Mouse (Mus musculus): ENCODE measurements at regions not wholly inside any gene's neighbourhood (a gene's known extent, or its start where the extent isn't known, plus 50 kb on each side); places are given as distances from the start of the nearest gene placed in this dataset.

- no peak overlapping the region for H3K4me3 ChIP-seq
- no peak overlapping the region for H3K27ac ChIP-seq
- TF ChIP-seq CTCF (conservative IDR thresholded peaks at IDR 0.05) = no peak
- DNase-seq (ENCODE audit: low spot score in 2 of 2) = no peak
Observed at GRCm38 (mm10) chr10:44724575-44724974, 196.3 kb upstream of the Prdm1 start.

GRCm38 (mm10) chr10:44723845-44724244, 195.5 kb upstream of the Prdm1 start:
- no peak for DNase-seq (ENCODE audit: low spot score in 2 of 2)
- no peak for TF ChIP-seq CTCF (conservative IDR thresholded peaks at IDR 0.05)
- Histone ChIP-seq H3K4me3 (no peak overlapping the region), H3K27ac (no peak overlapping the region)

GRCm38 (mm10) chr10:44723321-44723720, 195.0 kb upstream of the Prdm1 start:
- Histone ChIP-seq H3K4me3 (no peak overlapping the region), H3K27ac (no peak overlapping the region)
- no peak for TF ChIP-seq CTCF (conservative IDR thresholded peaks at IDR 0.05)
- DNase-seq (ENCODE audit: low spot score in 2 of 2) = no peak

- TF ChIP-seq CTCF (conservative IDR thresholded peaks at IDR 0.05) = no peak
- DNase-seq (ENCODE audit: low spot score in 2 of 2) = no peak
- Histone ChIP-seq H3K27ac (no peak overlapping the region), H3K4me3 (no peak overlapping the region)
Observed at GRCm38 (mm10) chr10:44721670-44722069, 193.4 kb upstream of the Prdm1 start.

- no peak for DNase-seq (ENCODE audit: low spot score in 2 of 2)
- H3K27ac ChIP-seq = no peak overlapping the region
- no peak for TF ChIP-seq CTCF (conservative IDR thresholded peaks at IDR 0.05)
Observed at GRCm38 (mm10) chr10:44716612-44717011, 188.3 kb upstream of the Prdm1 start.

GRCm38 (mm10) chr10:44715902-44716301, 187.6 kb upstream of the Prdm1 start:
- DNase-seq (ENCODE audit: low spot score in 2 of 2) = no peak
- no peak overlapping the region for H3K4me3 ChIP-seq
- no peak overlapping the region for H3K27ac ChIP-seq
- TF ChIP-seq CTCF (conservative IDR thresholded peaks at IDR 0.05) = no peak

More at GRCm38 (mm10) chr10:44716612-44717011, 188.3 kb upstream of the Prdm1 start:
- no peak overlapping the region for H3K4me3 ChIP-seq

- TF ChIP-seq CTCF (conservative IDR thresholded peaks at IDR 0.05) = no peak
- no peak overlapping the region for H3K27ac ChIP-seq
- H3K4me3 ChIP-seq = no peak overlapping the region
Observed at GRCm38 (mm10) chr10:44708830-44709229, 180.5 kb upstream of the Prdm1 start.

GRCm38 (mm10) chr10:44704143-44704542, 175.8 kb upstream of the Prdm1 start:
- no peak for TF ChIP-seq CTCF (conservative IDR thresholded peaks at IDR 0.05)
- no peak for DNase-seq (ENCODE audit: low spot score in 2 of 2)
- no peak overlapping the region for H3K27ac ChIP-seq
- no peak overlapping the region for H3K4me3 ChIP-seq

More at GRCm38 (mm10) chr10:44708830-44709229, 180.5 kb upstream of the Prdm1 start:
- DNase-seq (ENCODE audit: low spot score in 2 of 2) = no peak

- Histone ChIP-seq H3K27ac (no peak overlapping the region), H3K4me3 (no peak overlapping the region)
- no peak for TF ChIP-seq CTCF (conservative IDR thresholded peaks at IDR 0.05)
- no peak for DNase-seq (ENCODE audit: low spot score in 2 of 2)
Observed at GRCm38 (mm10) chr10:44702108-44702507, 173.8 kb upstream of the Prdm1 start.

- no peak overlapping the region for H3K27ac ChIP-seq
- DNase-seq (ENCODE audit: low spot score in 2 of 2) = no peak
- TF ChIP-seq CTCF (conservative IDR thresholded peaks at IDR 0.05) = no peak
- H3K4me3 ChIP-seq = no peak overlapping the region
Observed at GRCm38 (mm10) chr10:44699988-44700537, 171.8 kb upstream of the Prdm1 start.

GRCm38 (mm10) chr10:44697966-44698365, 169.7 kb upstream of the Prdm1 start:
- Histone ChIP-seq H3K27ac (no peak overlapping the region), H3K4me3 (no peak overlapping the region)
- DNase-seq (ENCODE audit: low spot score in 2 of 2) = no peak
- TF ChIP-seq CTCF (conservative IDR thresholded peaks at IDR 0.05) = no peak

- H3K4me3 ChIP-seq = no peak overlapping the region
- no peak overlapping the region for H3K27ac ChIP-seq
Observed at GRCm38 (mm10) chr10:44696973-44697372, 168.7 kb upstream of the Prdm1 start.

GRCm38 (mm10) chr10:44691590-44692327, 163.5 kb upstream of the Prdm1 start:
- Histone ChIP-seq H3K27ac (no peak overlapping the region), H3K4me3 (no peak overlapping the region)
- no peak for TF ChIP-seq CTCF (conservative IDR thresholded peaks at IDR 0.05)
- no peak for DNase-seq (ENCODE audit: low spot score in 2 of 2)

More at GRCm38 (mm10) chr10:44696973-44697372, 168.7 kb upstream of the Prdm1 start:
- TF ChIP-seq CTCF (conservative IDR thresholded peaks at IDR 0.05) = no peak
- DNase-seq (ENCODE audit: low spot score in 2 of 2) = no peak

- Histone ChIP-seq H3K4me3 (no peak overlapping the region), H3K27ac (no peak overlapping the region)
- no peak for DNase-seq (ENCODE audit: low spot score in 2 of 2)
- TF ChIP-seq CTCF (conservative IDR thresholded peaks at IDR 0.05) = no peak
Observed at GRCm38 (mm10) chr10:44688555-44688954, 160.3 kb upstream of the Prdm1 start.
